Mouse (Mus musculus): Measurements from ENCODE around the gene Gpx1.

Gene Gpx1

GRCm38 (mm10) chr9:108338886-108339781 is at the start of gene Gpx1:
Gene Gpx1 (plus strand): TSS chr9:108338903.
- ChIA-PET CTCF (interaction anchor here in 2 of 4 experiments (0.9 to 1.9 kb wide), 8 partner anchors 11 to 114 kb away, joined by 3 to 8 read pairs (median 5); partner anchors contain the start of genes Rhoa (in 1 of the 2) and Tcta (in 1 of the 2)), POLR2A (interaction anchor here (0.5 to 3.7 kb wide), 140 partner anchors 8 to 1933 kb away, joined by 3 to 96 read pairs (median 4); partner anchors contain the start of genes Dag1 (in 4 of the 4), Rhoa (in 4 of the 4), Tcta (in 4 of the 4) and 1700102P08Rik (in 3 of the 4))

DNA sequence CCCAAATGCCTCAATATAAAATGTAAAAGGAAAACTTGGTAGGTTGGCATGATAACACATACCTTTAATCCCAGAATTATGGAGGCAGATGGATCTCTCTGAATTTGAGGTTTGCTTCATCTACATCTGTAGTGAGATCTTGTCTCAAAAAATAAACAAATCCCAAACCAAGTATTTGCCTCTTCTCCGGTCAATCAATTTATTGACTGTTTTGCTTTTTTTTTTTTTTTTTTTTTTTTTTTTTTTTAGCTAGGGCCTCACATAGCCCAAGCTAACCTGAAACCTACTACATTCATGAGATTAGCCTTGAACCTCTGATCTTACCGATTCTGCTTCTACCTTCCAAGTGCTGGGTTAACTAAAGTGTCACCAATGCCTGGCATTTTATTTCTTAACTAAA is 49.4 kb upstream of the Gpx1 start:
- ChIA-PET POLR2A (interaction anchor here in 2 of 4 experiments (0.6 to 5.4 kb wide), 10 partner anchors 8 to 290 kb away, joined by 3 to 37 read pairs (median 8); partner anchors contain the start of genes Rhoa (in 2 of the 2), Tcta (in 2 of the 2), 1700102P08Rik (in 1 of the 2) and Amt (in 1 of the 2)), CTCF (interaction anchor here in 2 of 4 experiments (0.6 to 0.8 kb wide), 2 partner anchors 222 to 358 kb away, joined by 3 to 5 read pairs; no protein-coding TSS in a partner anchor)

- CTCF ChIA-PET = interaction anchor here in 3 of 4 experiments (0.6 to 1.5 kb wide), 14 partner anchors 11 to 841 kb away, joined by 3 to 8 read pairs (median 4); partner anchors contain the start of genes Amigo3 (in 1 of the 3), Rhoa (in 1 of the 3) and Tcta (in 1 of the 3)
- POLR2A ChIA-PET = interaction anchor here in 3 of 4 experiments (0.6 to 5.4 kb wide), 45 partner anchors 8 to 542 kb away, joined by 3 to 37 read pairs (median 4); partner anchors contain the start of genes Rhoa (in 3 of the 3), Tcta (in 3 of the 3), Dag1 (in 2 of the 3) and 1700102P08Rik (in 1 of the 3)
Measured at GRCm38 (mm10) chr9:108290016-108290750, 48.5 kb upstream of the Gpx1 start, which contains the start of gene Nicn1. Gene Nicn1 (plus strand): TSS chr9:108290429.

- CTCF ChIA-PET = interaction anchor here in 3 of 4 experiments (0.6 to 1.5 kb wide), 12 partner anchors 12 to 840 kb away, joined by 3 to 8 read pairs (median 4); partner anchors contain the start of genes Amigo3 (in 1 of the 3), Rhoa (in 1 of the 3) and Tcta (in 1 of the 3)
- POLR2A ChIA-PET = interaction anchor here in 3 of 4 experiments (0.6 to 5.4 kb wide), 44 partner anchors 8 to 542 kb away, joined by 3 to 37 read pairs (median 4); partner anchors contain the start of genes Rhoa (in 3 of the 3), Tcta (in 3 of the 3), Dag1 (in 2 of the 3) and 1700102P08Rik (in 1 of the 3)
Measured at GRCm38 (mm10) chr9:108290773-108291172, 47.9 kb upstream of the Gpx1 start.

DNA sequence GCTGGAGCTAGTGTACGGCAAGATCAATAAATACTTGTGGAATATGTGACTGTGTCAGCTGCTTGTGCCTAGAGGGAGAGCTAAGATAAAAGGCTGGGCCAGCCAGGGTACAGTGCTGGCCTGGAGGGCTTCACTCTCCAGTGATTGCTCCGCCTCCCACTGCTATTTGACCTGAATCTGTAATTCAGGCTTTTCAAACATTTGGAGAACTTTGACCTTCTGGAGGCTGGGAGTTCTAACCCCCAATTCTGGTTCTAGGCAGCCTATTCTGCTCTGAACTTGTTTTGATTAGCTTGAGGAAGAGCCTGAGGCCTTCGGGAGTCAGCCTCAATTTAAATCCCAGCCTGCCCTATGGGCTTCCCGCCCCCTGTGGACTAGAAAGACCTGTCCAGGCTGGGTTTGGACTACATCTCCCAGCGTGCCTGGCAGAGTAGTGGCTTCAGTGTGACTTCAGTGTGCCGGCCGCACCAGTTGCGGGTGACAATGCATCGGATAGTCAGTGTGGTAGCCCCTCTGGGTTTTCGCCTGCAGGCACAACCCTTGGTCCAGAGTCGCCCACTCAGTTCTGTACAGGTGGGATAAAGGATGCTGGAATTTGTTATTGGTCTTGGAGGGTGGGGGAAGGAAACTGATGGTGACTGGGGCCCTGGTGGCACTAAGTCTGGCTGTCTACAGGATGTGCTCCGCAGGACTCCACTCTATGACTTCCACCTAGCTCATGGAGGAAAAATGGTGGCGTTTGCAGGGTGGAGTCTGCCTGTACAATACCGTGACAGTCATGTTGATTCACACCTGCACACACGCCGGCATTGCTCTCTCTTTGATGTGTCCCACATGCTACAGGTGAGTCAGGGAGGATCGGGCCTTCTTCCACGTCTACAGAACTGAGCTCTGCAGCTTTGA is 42.0 kb upstream of the Gpx1 start, which contains the start of gene Amt:
Amt (plus strand) TSS at position 401 of the 903 bp plus-strand sequence.
- CTCF ChIA-PET = interaction anchor here in 3 of 4 experiments (0.6 to 1.8 kb wide), 8 partner anchors 11 to 440 kb away, joined by 3 to 9 read pairs (median 3); partner anchors contain the start of gene Amigo3 (in 1 of the 3)
- POLR2A ChIA-PET = interaction anchor here (0.5 to 20.7 kb wide), 36 partner anchors 7 to 529 kb away, joined by 3 to 409 read pairs (median 5); partner anchors contain the start of genes Rhoa (in 4 of the 4), Tcta (in 4 of the 4), Gpx1 (in 3 of the 4) and Dag1 (in 2 of the 4)

- POLR2A ChIA-PET = interaction anchor here in 3 of 4 experiments (0.7 to 20.7 kb wide), 5 partner anchors 8 to 41 kb away, joined by 3 to 409 read pairs (median 4); partner anchors contain the start of genes Gpx1 (in 1 of the 3), Nicn1 (in 1 of the 3), Rhoa (in 1 of the 3) and Tcta (in 1 of the 3)
- CTCF ChIA-PET = interaction anchor here in 1 of 4 experiments (0.6 kb wide), 1 partner anchor 624 kb away, joined by 5 read pairs; no protein-coding TSS in a partner anchor
Measured at GRCm38 (mm10) chr9:108301853-108302252, 36.9 kb upstream of the Gpx1 start.

- POLR2A ChIA-PET = interaction anchor here (0.7 to 26.5 kb wide), 29 partner anchors 2 to 255 kb away, joined by 3 to 409 read pairs (median 10); partner anchors contain the start of genes Amt (in 4 of the 4), Gpx1 (in 3 of the 4), Nicn1 (in 3 of the 4) and Usp19 (in 2 of the 4)
- CTCF ChIA-PET = interaction anchor here (0.7 to 1.8 kb wide), 5 partner anchors 17 to 854 kb away, joined by 3 to 7 read pairs (median 6); no protein-coding TSS in a partner anchor
Measured at GRCm38 (mm10) chr9:108304716-108305115, 34.0 kb upstream of the Gpx1 start.

GRCm38 (mm10) chr9:108305170-108305569 is 33.5 kb upstream of the Gpx1 start:
- ChIA-PET POLR2A (interaction anchor here (0.6 to 26.5 kb wide), 42 partner anchors 3 to 1471 kb away, joined by 3 to 409 read pairs (median 9); partner anchors contain the start of genes Amt (in 4 of the 4), Gpx1 (in 3 of the 4), Nicn1 (in 3 of the 4) and 1700102P08Rik (in 2 of the 4)), CTCF (interaction anchor here (0.7 to 1.8 kb wide), 7 partner anchors 16 to 414 kb away, joined by 3 to 7 read pairs (median 4); no protein-coding TSS in a partner anchor)

- CTCF ChIA-PET = interaction anchor here (0.5 to 1.8 kb wide), 13 partner anchors 12 to 415 kb away, joined by 3 to 7 read pairs (median 3); partner anchors contain the start of genes Gpx1 (in 1 of the 4) and Nicn1 (in 1 of the 4)
- POLR2A ChIA-PET = interaction anchor here (0.5 to 26.5 kb wide), 78 partner anchors 3 to 1471 kb away, joined by 3 to 409 read pairs (median 4); partner anchors contain the start of genes Amt (in 4 of the 4), Gpx1 (in 4 of the 4), Nicn1 (in 3 of the 4) and Qrich1 (in 3 of the 4)
Measured at GRCm38 (mm10) chr9:108305629-108306520, 32.8 kb upstream of the Gpx1 start, which contains the start of the genes Rhoa and Tcta. Gene Rhoa (plus strand): TSS chr9:108306129. Gene Tcta (minus strand): TSS chr9:108306160.

DNA sequence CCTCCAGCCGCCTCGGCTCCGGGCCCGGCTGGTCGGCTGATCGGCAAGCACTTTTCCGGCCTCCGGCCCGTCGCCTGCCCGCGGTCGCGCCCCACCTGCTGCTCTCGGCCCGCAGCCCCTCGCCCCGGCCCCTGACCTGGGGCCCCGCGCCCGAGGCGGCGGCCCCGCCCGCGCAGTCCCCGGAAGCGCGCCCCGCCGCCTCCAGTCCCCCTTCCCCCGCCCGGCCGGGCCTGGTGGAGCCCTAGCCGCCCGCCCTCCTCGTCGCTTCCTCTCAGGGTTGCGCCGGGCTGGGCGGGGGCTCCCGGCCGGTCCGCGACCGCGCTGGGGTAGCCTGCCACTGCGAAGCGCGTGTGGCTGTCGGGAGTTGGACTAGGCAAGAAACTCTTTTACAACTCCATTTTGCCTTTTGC is 32.1 kb upstream of the Gpx1 start:
- POLR2A ChIA-PET = interaction anchor here (0.5 to 26.5 kb wide), 68 partner anchors 4 to 1467 kb away, joined by 3 to 409 read pairs (median 5); partner anchors contain the start of genes Amt (in 4 of the 4), Gpx1 (in 4 of the 4), Nicn1 (in 3 of the 4) and Qrich1 (in 3 of the 4)
- CTCF ChIA-PET = interaction anchor here in 3 of 4 experiments (0.5 to 1.8 kb wide), 9 partner anchors 13 to 415 kb away, joined by 3 to 7 read pairs (median 3); partner anchors contain the start of genes Gpx1 (in 1 of the 3) and Nicn1 (in 1 of the 3)

- POLR2A ChIA-PET = interaction anchor here (0.6 to 26.5 kb wide), 25 partner anchors 5 to 259 kb away, joined by 3 to 409 read pairs (median 4); partner anchors contain the start of genes Amt (in 3 of the 4), Gpx1 (in 3 of the 4), Nicn1 (in 2 of the 4) and Qars (in 1 of the 4)
- CTCF ChIA-PET = interaction anchor here in 2 of 4 experiments (0.6 to 1.5 kb wide), 5 partner anchors 10 to 290 kb away, joined by 3 to 4 read pairs (median 3); partner anchors contain the start of gene Amt (in 1 of the 2)
Measured at GRCm38 (mm10) chr9:108307021-108307807, 31.5 kb upstream of the Gpx1 start.

DNA sequence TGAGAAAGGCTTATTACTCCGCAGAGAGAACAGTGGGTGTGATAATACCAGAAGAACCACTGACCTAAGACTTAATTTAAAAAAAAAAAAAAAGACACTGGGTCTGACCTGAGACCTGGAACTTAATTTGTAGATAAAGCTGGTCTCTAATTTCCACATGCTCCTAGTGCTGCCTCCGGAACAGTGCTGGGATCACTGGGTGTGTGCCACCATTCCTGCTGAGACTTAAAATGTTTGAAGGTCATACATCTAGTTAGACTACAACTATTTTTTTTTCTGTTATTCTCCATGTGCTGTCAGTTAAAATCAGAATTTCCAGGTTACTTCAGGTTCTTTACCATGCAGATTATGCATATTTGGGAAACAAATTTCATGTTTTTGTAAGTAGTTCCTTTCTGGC is 30.6 kb upstream of the Gpx1 start:
- ChIA-PET CTCF (interaction anchor here in 2 of 4 experiments (0.7 to 1.5 kb wide), 5 partner anchors 11 to 291 kb away, joined by 3 to 8 read pairs (median 4); partner anchors contain the start of gene Amt (in 1 of the 2)), POLR2A (interaction anchor here (0.6 to 26.5 kb wide), 30 partner anchors 5 to 930 kb away, joined by 3 to 409 read pairs (median 4); partner anchors contain the start of genes Amt (in 3 of the 4), Gpx1 (in 3 of the 4), Nicn1 (in 3 of the 4) and Qars (in 1 of the 4))

- ChIA-PET CTCF (interaction anchor here in 1 of 4 experiments (1.4 kb wide), 1 partner anchor 33 kb away, joined by 4 read pairs; no protein-coding TSS in a partner anchor), POLR2A (interaction anchor here in 2 of 4 experiments (1.7 to 26.5 kb wide), 5 partner anchors 9 to 76 kb away, joined by 4 to 409 read pairs (median 34); partner anchors contain the start of genes Rhoa (in 2 of the 2), Tcta (in 2 of the 2), Amt (in 1 of the 2) and Gpx1 (in 1 of the 2))
Measured at GRCm38 (mm10) chr9:108317572-108317971, 21.1 kb upstream of the Gpx1 start.

Measured in embryonic stem cell, embryonic (primary cell).